ENCODE assay signal across 44 mouse cellular contexts in the genomic region with DNA sequence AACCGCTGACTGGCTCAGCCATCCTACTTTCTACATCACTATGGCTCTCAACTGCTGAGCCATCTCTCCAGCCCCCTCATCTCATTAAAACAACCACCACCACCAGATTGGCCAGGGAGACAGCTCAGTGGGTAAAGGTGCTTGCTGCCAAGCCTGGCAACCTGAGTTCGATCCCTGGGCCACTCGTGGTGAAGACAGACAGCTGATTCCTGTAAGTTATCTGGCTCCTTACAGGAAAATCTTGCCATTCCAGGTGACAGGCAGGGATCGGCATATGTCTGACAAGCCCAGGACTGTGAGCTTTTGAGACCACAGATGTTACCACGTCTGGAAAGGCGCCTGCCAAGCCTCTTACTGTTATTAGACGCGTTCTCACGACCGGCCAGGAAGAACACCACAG. TPM values are rescaled to one million over a fixed set of nuclear protein-coding genes. Genes with fewer than 3 reads are reported as not detected.
"Had no signal": no experiment of that assay in that cellular context is flagged by ENCODE, and none has a peak within 500 bp of the region (broad histone marks: within the 10 kb centered on the region; RNA-seq: fewer than 3 reads in every experiment).

No protein-coding gene starts in this region.

- H3K4me3 ChIP-seq: limb, embryonic 10.5 days; limb, embryonic 12.5 days; limb, embryonic 13.5 days; limb, embryonic 15.5 days; liver, embryonic 12.5 days; liver, embryonic 13.5 days; liver, embryonic 15.5 days; lung, embryonic 15.5 days; megakaryocyte, embryonic 14.5 days; midbrain, embryonic 10.5 days; midbrain, embryonic 12.5 days; midbrain, embryonic 13.5 days; midbrain, embryonic 15.5 days; myocyte; neural tube, embryonic 12.5 days had no signal

- ATAC-seq: liver, embryonic 12.5 days; liver, postnatal 0 days; lung, postnatal 0 days; midbrain, embryonic 13.5 days; midbrain, embryonic 15.5 days; midbrain, embryonic 16.5 days had no signal

- H3K4me1 ChIP-seq: limb, embryonic 12.5 days; limb, embryonic 13.5 days; limb, embryonic 15.5 days; lung, embryonic 15.5 days; megakaryocyte, embryonic 14.5 days; midbrain, embryonic 10.5 days; midbrain, embryonic 12.5 days; midbrain, embryonic 13.5 days; midbrain, embryonic 15.5 days; neural tube, embryonic 12.5 days had no signal

- DNase-seq: left cerebral cortex, postnatal 4 days; liver; liver, embryonic 13.5 days; liver, postnatal 0 days; lung, adult 18-20 months; lung, adult 2 months; lung, embryonic 14.5 days; lung, postnatal 10 days; lung, postnatal 14 days; lung, postnatal 36 days; lung, postnatal 4 days; midbrain, embryonic 14.5 days had no signal

- H3K36me3 ChIP-seq: liver, embryonic 15.5 days; midbrain, embryonic 15.5 days had no signal

- H3K9ac ChIP-seq: limb, embryonic 12.5 days; limb, embryonic 13.5 days; limb, embryonic 15.5 days; liver, embryonic 12.5 days; liver, embryonic 13.5 days; liver, embryonic 14.5 days; liver, embryonic 15.5 days; liver, postnatal 0 days; lung, embryonic 14.5 days; lung, embryonic 15.5 days; midbrain, embryonic 12.5 days; midbrain, embryonic 13.5 days; midbrain, embryonic 15.5 days; neural tube, embryonic 12.5 days had no signal

- H3K9me3 ChIP-seq: limb, embryonic 10.5 days; limb, embryonic 12.5 days; limb, embryonic 13.5 days; limb, embryonic 15.5 days; liver, embryonic 12.5 days; liver, embryonic 13.5 days; liver, embryonic 15.5 days; lung, embryonic 15.5 days; megakaryocyte, embryonic 14.5 days; midbrain, embryonic 10.5 days; midbrain, embryonic 12.5 days; midbrain, embryonic 13.5 days; midbrain, embryonic 15.5 days; neural tube, embryonic 12.5 days had no signal

- H3K27ac ChIP-seq: limb, embryonic 10.5 days; limb, embryonic 12.5 days; limb, embryonic 13.5 days; limb, embryonic 15.5 days; liver, embryonic 12.5 days; liver, embryonic 13.5 days; liver, embryonic 14.5 days; liver, embryonic 15.5 days; lung, embryonic 15.5 days; macrophage; midbrain, embryonic 10.5 days; midbrain, embryonic 12.5 days; midbrain, embryonic 13.5 days; midbrain, embryonic 15.5 days; neural tube, embryonic 12.5 days had no signal

- H3K27me3 ChIP-seq: limb, embryonic 12.5 days; limb, embryonic 13.5 days; limb, embryonic 15.5 days; liver, embryonic 12.5 days; liver, embryonic 13.5 days; liver, embryonic 15.5 days; lung, embryonic 15.5 days; midbrain, embryonic 12.5 days; midbrain, embryonic 13.5 days; midbrain, embryonic 15.5 days; neural tube, embryonic 12.5 days had no signal

RNA-seq across cellular contexts. Expression of a gene that starts 9.6 kb away (rescaled TPM):
- total RNA-seq: liver, adult 2 months; megakaryocyte-erythroid progenitor cell, adult 5-6 weeks; monocyte, adult 5-6 weeks had no signal
- polyA plus RNA-seq: liver, adult 2 months had no signal

RNA-seq across cellular contexts. Expression of a gene that starts 31.9 kb away (rescaled TPM):
- total RNA-seq: left cerebral cortex, adult 8-10 months; left cerebral cortex, postnatal 10 days; left cerebral cortex, postnatal 14 days; left cerebral cortex, postnatal 25 days; left cerebral cortex, postnatal 36 days; liver, adult 2 months; megakaryocyte, adult 5-6 weeks; megakaryocyte-erythroid progenitor cell, adult 5-6 weeks; midbrain, postnatal 0 days; monocyte, adult 5-6 weeks had no signal
- polyA plus RNA-seq: limb, embryonic 10.5 days; limb, embryonic 12.5 days; limb, embryonic 13.5 days; liver, adult 2 months; liver, embryonic 11.5 days; liver, embryonic 12.5 days; liver, embryonic 13.5 days; liver, embryonic 14.5 days; liver, embryonic 15.5 days; liver, embryonic 16.5 days; liver, postnatal 0 days; lung, embryonic 14.5 days; macrophage; midbrain, embryonic 11.5 days; midbrain, embryonic 12.5 days; midbrain, embryonic 13.5 days; midbrain, embryonic 14.5 days; midbrain, embryonic 15.5 days; midbrain, embryonic 16.5 days; midbrain, postnatal 0 days; neural tube, embryonic 11.5 days; neural tube, embryonic 12.5 days had no signal

RNA-seq across cellular contexts. Expression of a gene that starts 32.8 kb away (rescaled TPM):
- polyA plus RNA-seq: midbrain, embryonic 10.5 days; midbrain, embryonic 11.5 days; midbrain, embryonic 12.5 days; midbrain, embryonic 13.5 days; midbrain, embryonic 14.5 days; midbrain, embryonic 15.5 days; midbrain, embryonic 16.5 days; midbrain, postnatal 0 days; neural tube, embryonic 11.5 days; neural tube, embryonic 12.5 days had no signal
